Mouse (Mus musculus) liver, embryonic 13.5 days (tissue): ENCODE data around the gene Endou. TPM values are rescaled to one million over a fixed set of nuclear protein-coding genes. Genes with fewer than 3 reads are reported as not detected.

Experiments
- ATAC-seq: fragments of 200-750 bp; cut with Nextera tagmentation; 2 replicates; pipeline ENCODE4 v1.8.0; 2017; ENCODE audit warnings: low read depth, mild to moderate bottlenecking, moderate number of reproducible peaks, moderate library complexity
- DNase-seq: peaks from one replicate; pipeline ENCODE4 v3.0.0; 2022
- H3K27ac ChIP-seq: fragments of 300-500 bp; sonication (generic); 2 replicates; pipeline ENCODE4 v1.5.1; 2015; ENCODE audit warnings: moderate library complexity, mild to moderate bottlenecking, inconsistent platforms
- H3K27me3 ChIP-seq: fragments of 300-500 bp; sonication (generic); 2 replicates; pipeline ENCODE4 v1.6.1; 2015; ENCODE audit warnings: mild to moderate bottlenecking, inconsistent platforms
- H3K36me3 ChIP-seq: fragments of 300-500 bp; sonication (generic); 2 replicates; pipeline ENCODE4 v1.6.1; 2015; ENCODE audit warnings: mild to moderate bottlenecking, inconsistent platforms
- H3K4me1 ChIP-seq: fragments of 300-500 bp; sonication (generic); replicated peaks from 2 replicates; pipeline ENCODE4 v1.6.1; 2015; ENCODE audit warnings: inconsistent platforms
- H3K4me2 ChIP-seq: fragments of 300-500 bp; sonication (generic); 2 replicates; pipeline ENCODE4 v1.6.1; 2015; ENCODE audit warnings: inconsistent platforms, mild to moderate bottlenecking, moderate library complexity
- H3K4me3 ChIP-seq: fragments of 300-500 bp; sonication (generic); replicated peaks from 2 replicates; pipeline ENCODE4 v1.5.1; 2015; ENCODE audit warnings: mild to moderate bottlenecking, inconsistent platforms
- H3K9ac ChIP-seq: fragments of 300-500 bp; sonication (generic); 2 replicates; pipeline ENCODE4 v1.6.1; 2015; ENCODE audit warnings: mild to moderate bottlenecking, inconsistent platforms
- H3K9me3 ChIP-seq: fragments of 300-500 bp; sonication (generic); replicated peaks from 2 replicates; pipeline ENCODE4 v1.6.1; 2016; ENCODE audit warnings: inconsistent platforms
- WGBS: fragments of 180-500 bp; shearing (Covaris S2); methylation state at CpG from one replicate; pipeline ENCODE4 v1.1.7; 2015; ENCODE audit not compliant: insufficient replicate concordance; 5-methylcytosine and 5-hydroxymethylcytosine counted together
- polyA plus RNA-seq: library from polyadenylated mRNA; unstranded; fragments of >200 nt; fragmentation: Nextera tagmentation; extraction: Ambion mirVana; gene quantifications from 2 replicates; pipeline ENCODE4 v1.2.1, GENCODE M21; 2015

The Endou gene
- polyA plus RNA-seq, 1 experiment from 2014 or later = not detected

DNA sequence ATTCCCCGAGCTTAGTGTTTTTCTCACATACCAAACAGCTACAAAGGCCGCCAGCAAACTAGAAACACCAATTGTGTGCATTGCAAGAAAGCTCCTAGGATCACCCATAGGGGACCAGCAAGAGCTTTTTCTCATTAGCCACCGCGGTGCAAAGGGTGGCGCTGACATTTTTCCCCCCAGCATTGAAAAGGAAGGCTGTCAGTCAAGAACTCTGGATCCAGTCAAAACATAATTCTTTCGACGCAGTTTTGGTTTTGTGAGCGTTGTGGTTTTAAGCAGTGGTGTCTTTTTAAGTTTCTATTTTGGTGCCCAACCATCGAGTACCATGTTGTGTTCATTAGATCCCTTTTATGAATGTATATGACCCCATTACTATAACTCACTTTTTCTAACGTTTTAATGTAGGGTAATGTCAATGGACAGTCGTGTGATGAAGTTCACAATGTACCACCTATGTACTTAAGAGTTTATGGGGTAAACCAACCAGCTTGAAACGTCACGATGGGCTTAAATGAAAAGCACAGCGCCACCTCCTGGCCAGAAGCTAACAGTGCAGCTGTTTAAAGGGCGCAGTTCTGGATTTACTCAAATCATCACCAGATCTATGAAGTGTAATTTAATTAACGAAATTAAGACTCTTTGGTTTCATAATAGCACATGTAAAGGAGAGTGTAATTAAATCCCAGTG, 66.0 kb downstream of the Endou start:
- Histone ChIP-seq H3K4me3 (no peak overlapping the region), H3K27ac (no peak overlapping the region), H3K36me3 (no peaks in the 10 kb centered on the region), H3K4me2 (no peak overlapping the region), H3K27me3 (no peaks in the 10 kb centered on the region), H3K4me1 (peaks cover 8% of the 10 kb centered on the region), H3K9ac (no peak overlapping the region), H3K9me3 (no peaks in the 10 kb centered on the region)
- no peak for DNase-seq
- ATAC-seq = no peak
- WGBS = 46% methylated on average over 16 of the region's 16 CpGs

DNA sequence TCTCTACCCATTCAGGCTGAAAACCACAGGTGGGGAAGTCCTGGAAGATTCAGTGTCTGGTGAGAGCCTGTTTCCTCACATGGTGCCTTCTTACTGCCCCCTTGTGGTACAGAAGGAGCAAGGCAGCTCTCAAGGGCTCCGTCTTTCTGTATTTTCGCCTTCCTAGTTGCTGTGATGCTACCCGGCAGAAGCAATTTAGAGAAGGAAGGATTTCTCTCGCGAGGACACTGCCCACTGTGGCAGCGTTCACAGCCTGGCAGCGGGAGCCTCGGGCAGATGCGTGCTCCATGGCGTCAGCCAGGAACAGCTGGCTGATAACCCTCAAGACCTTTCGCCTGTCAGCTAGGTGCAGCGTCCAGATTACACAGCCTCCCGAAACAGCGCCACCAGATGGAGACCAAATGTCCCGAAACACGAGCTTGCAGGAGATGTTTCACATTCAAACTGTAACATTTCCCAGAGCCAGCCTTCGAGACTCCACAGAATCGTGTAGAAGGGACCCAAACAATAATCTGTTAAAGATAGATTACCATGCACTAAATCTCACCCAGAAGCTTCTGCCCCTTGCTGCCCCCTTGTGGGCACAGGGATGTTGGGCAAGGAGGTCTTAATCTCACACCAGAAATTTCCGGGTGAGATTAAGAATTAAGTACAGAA, 67.3 kb downstream of the Endou start:
- Histone ChIP-seq H3K36me3 (no peaks in the 10 kb centered on the region), H3K4me3 (peak overlapping the region; percentile 54), H3K4me1 (peaks cover 8% of the 10 kb centered on the region), H3K9me3 (no peaks in the 10 kb centered on the region), H3K4me2 (peak overlapping the region; percentile 75), H3K27ac (no peak overlapping the region), H3K27me3 (no peaks in the 10 kb centered on the region), H3K9ac (peak overlapping the region; percentile 18; the same call in 1 of the 2 replicates)
- 2% methylated on average over 19 of the region's 19 CpGs for WGBS
- peak; percentile 61 for DNase-seq
- peak; percentile 52 for ATAC-seq

Other genes starting within 250 kb of the Endou start
- gene Rpap3, start 25.5 kb downstream of the Endou start, polyA plus RNA-seq = 13.1 and 17.4 TPM in 2 replicates
- gene Rapgef3, start 36.6 kb upstream of the Endou start, polyA plus RNA-seq = 1.2 and 1.8 TPM in 2 replicates
- 89.5 and 101 TPM in 2 replicates for gene Slc48a1, start 47.2 kb upstream of the Endou start, polyA plus RNA-seq
- gene Hdac7, start 113.2 kb upstream of the Endou start, polyA plus RNA-seq = 8.0 and 8.3 TPM in 2 replicates
- gene Vdr, start 179.3 kb upstream of the Endou start, polyA plus RNA-seq = 0.22 and 0.41 TPM in 2 replicates
- gene Tmem106c, start 232.9 kb upstream of the Endou start, polyA plus RNA-seq = 14.8 and 15.8 TPM in 2 replicates